26 mouse cellular contexts compared by ENCODE assay signal in genomic region chr3:136244931-136245330, GRCm38 (mm10).
"Had no signal": no experiment of that assay in that cellular context is flagged by ENCODE, and none has a peak within 500 bp of the region (broad histone marks: within the 10 kb centered on the region; RNA-seq: fewer than 3 reads in every experiment).

No protein-coding gene starts in this region.

- H3K4me3 ChIP-seq: gastrocnemius, adult 2 months; heart, embryonic 10.5 days; heart, embryonic 12.5 days; hindbrain, embryonic 10.5 days; hindbrain, embryonic 13.5 days; hindbrain, embryonic 15.5 days; intestine, embryonic 15.5 days; limb, embryonic 12.5 days; liver, embryonic 13.5 days had no signal

- H3K36me3 ChIP-seq: heart, embryonic 10.5 days; heart, embryonic 12.5 days; hindbrain, embryonic 10.5 days; hindbrain, embryonic 13.5 days; hindbrain, embryonic 15.5 days; intestine, embryonic 15.5 days; limb, embryonic 12.5 days; liver, embryonic 13.5 days had no signal

- DNase-seq: gastrocnemius, adult 2 months; gastrocnemius, postnatal 10 days; gastrocnemius, postnatal 25 days; heart, adult 18-20 months; heart, postnatal 10 days; heart, postnatal 4 days; kidney, adult 18-20 months; kidney, adult 8-10 months; kidney, postnatal 14 days; kidney, postnatal 36 days; layer of hippocampus, adult 9-11 months; layer of hippocampus, postnatal 36 days; left cerebral cortex, postnatal 4 days; liver; liver, embryonic 13.5 days had no signal

- H3K9ac ChIP-seq: heart, embryonic 12.5 days; hindbrain, embryonic 13.5 days; hindbrain, embryonic 15.5 days; intestine, embryonic 15.5 days; limb, embryonic 12.5 days; liver, embryonic 13.5 days had no signal

- H3K9me3 ChIP-seq: heart, embryonic 10.5 days; heart, embryonic 12.5 days; hindbrain, embryonic 10.5 days; hindbrain, embryonic 13.5 days; hindbrain, embryonic 15.5 days; intestine, embryonic 15.5 days; limb, embryonic 12.5 days; liver, embryonic 13.5 days had no signal

- H3K27ac ChIP-seq: gastrocnemius, adult 2 months; heart, embryonic 10.5 days; hindbrain, embryonic 10.5 days; hindbrain, embryonic 13.5 days; hindbrain, embryonic 15.5 days; intestine, embryonic 15.5 days; kidney, postnatal 0 days; limb, embryonic 12.5 days; liver, embryonic 13.5 days had no signal

- H3K27me3 ChIP-seq: heart, embryonic 12.5 days; hindbrain, embryonic 13.5 days; hindbrain, embryonic 15.5 days; intestine, embryonic 15.5 days; limb, embryonic 12.5 days; liver, embryonic 13.5 days had no signal

- ATAC-seq: inflammation-experienced regulatory T-cells, adult 6 months; intestine, embryonic 15.5 days; intestine, postnatal 0 days had no signal

- H3K4me1 ChIP-seq: heart, embryonic 10.5 days; heart, embryonic 12.5 days; hindbrain, embryonic 13.5 days; hindbrain, embryonic 15.5 days; intestine, embryonic 15.5 days; limb, embryonic 12.5 days; liver, embryonic 13.5 days had no signal

- H3K4me2 ChIP-seq: heart, embryonic 12.5 days; hindbrain, embryonic 13.5 days; hindbrain, embryonic 15.5 days; intestine, embryonic 15.5 days; limb, embryonic 12.5 days; liver, embryonic 11.5 days; liver, embryonic 13.5 days had no signal
